In the genomic region with DNA sequence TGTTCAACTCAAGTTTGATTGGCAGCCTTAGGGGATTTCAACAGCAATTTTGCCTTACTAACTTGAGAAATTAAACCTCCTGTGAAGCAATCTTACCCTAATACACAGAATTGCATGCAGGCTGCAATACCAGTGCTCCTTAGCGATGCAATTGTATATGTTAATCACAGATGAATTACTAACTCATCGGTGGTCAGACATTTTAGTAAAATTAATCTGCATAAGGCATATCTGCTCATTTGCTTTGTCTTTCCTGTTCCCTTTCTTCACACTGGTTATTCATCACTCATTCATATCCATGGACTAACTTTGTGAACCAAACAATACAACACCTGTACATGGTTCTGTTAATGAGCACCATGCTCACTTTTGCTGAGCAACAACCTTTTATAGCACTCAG, we compare ENCODE assay signal across 19 mouse cellular contexts. TPM values are rescaled to one million over a fixed set of nuclear protein-coding genes. Genes with fewer than 3 reads are reported as not detected.
"Had no signal": no experiment of that assay in that cellular context is flagged by ENCODE, and none has a peak within 500 bp of the region (broad histone marks: within the 10 kb centered on the region; RNA-seq: fewer than 3 reads in every experiment).

No protein-coding gene starts in this region.

- H3K9me3 ChIP-seq: midbrain, embryonic 10.5 days; midbrain, embryonic 12.5 days; neural tube, embryonic 13.5 days; neural tube, embryonic 15.5 days had no signal

- H3K4me2 ChIP-seq: lung, embryonic 14.5 days; midbrain, embryonic 12.5 days; neural tube, embryonic 13.5 days; neural tube, embryonic 15.5 days had no signal

- ATAC-seq: midbrain, embryonic 16.5 days had no signal

- H3K4me1 ChIP-seq: midbrain, embryonic 10.5 days; midbrain, embryonic 12.5 days; neural tube, embryonic 13.5 days; neural tube, embryonic 15.5 days had no signal

- H3K9ac ChIP-seq: lung, embryonic 14.5 days; midbrain, embryonic 12.5 days; neural tube, embryonic 13.5 days; neural tube, embryonic 15.5 days had no signal

- H3K4me3 ChIP-seq: midbrain, embryonic 10.5 days; midbrain, embryonic 12.5 days; myocyte; neural tube, embryonic 13.5 days; neural tube, embryonic 15.5 days had no signal

- DNase-seq: lung, adult 18-20 months; lung, embryonic 14.5 days; lung, postnatal 10 days; lung, postnatal 4 days; midbrain, embryonic 14.5 days; right cerebral cortex, postnatal 14 days; right cerebral cortex, postnatal 4 days; spleen, adult 18-20 months; thymus, adult 18-20 months; thymus, postnatal 14 days; thymus, postnatal 36 days had no signal

- H3K27me3 ChIP-seq: midbrain, embryonic 12.5 days; neural tube, embryonic 13.5 days; neural tube, embryonic 15.5 days had no signal

- H3K27ac ChIP-seq: midbrain, embryonic 10.5 days; midbrain, embryonic 12.5 days; neural tube, embryonic 13.5 days; neural tube, embryonic 15.5 days had no signal

- H3K36me3 ChIP-seq: midbrain, embryonic 10.5 days; midbrain, embryonic 12.5 days; neural tube, embryonic 13.5 days; neural tube, embryonic 15.5 days had no signal

RNA-seq across cellular contexts. Expression of gene Lin7a, which starts 20.2 kb away (rescaled TPM):
- total RNA-seq: megakaryocyte, adult 5-6 weeks; megakaryocyte-erythroid progenitor cell, adult 5-6 weeks had no signal
